Mouse (Mus musculus) hindbrain, embryonic 15.5 days (tissue): ENCODE results near the gene Col6a1. TPM values are rescaled to one million over a fixed set of nuclear protein-coding genes. Genes with fewer than 3 reads are reported as not detected.

ENCODE experiments used
- ATAC-seq: fragments of 200-750 bp; cut with Nextera tagmentation; 2 replicates; pipeline ENCODE4 v1.8.0; 2017; ENCODE audit warnings: low read depth, moderate number of reproducible peaks, moderate TSS enrichment; ENCODE audit not compliant: low FRiP score
- H3K27ac ChIP-seq: fragments of 300-500 bp; sonication (generic); replicated peaks from 2 replicates; pipeline ENCODE4 v1.5.1; 2015; ENCODE audit warnings: mild to moderate bottlenecking, inconsistent platforms
- H3K27me3 ChIP-seq: fragments of 300-500 bp; sonication (generic); 2 replicates; pipeline ENCODE4 v1.6.1; 2015; ENCODE audit warnings: control low read depth, inconsistent platforms
- H3K36me3 ChIP-seq: fragments of 300-500 bp; sonication (generic); 2 replicates; pipeline ENCODE4 v1.6.1; 2015; ENCODE audit warnings: control low read depth, inconsistent platforms
- H3K4me1 ChIP-seq: fragments of 300-500 bp; sonication (generic); replicated peaks from 2 replicates; pipeline ENCODE4 v1.6.1; 2015; ENCODE audit warnings: control low read depth, inconsistent platforms
- H3K4me2 ChIP-seq: fragments of 300-500 bp; sonication (generic); 2 replicates; pipeline ENCODE4 v1.6.1; 2015; ENCODE audit warnings: moderate library complexity, mild to moderate bottlenecking, inconsistent platforms
- H3K4me3 ChIP-seq: fragments of 300-500 bp; sonication (generic); 2 replicates; pipeline ENCODE4 v1.5.1; 2015; ENCODE audit warnings: mild to moderate bottlenecking, inconsistent platforms
- H3K9ac ChIP-seq: fragments of 300-500 bp; sonication (generic); 2 replicates; pipeline ENCODE4 v1.6.1; 2015; ENCODE audit warnings: inconsistent platforms
- H3K9me3 ChIP-seq: fragments of 300-500 bp; sonication (generic); 2 replicates; pipeline ENCODE4 v1.6.1; 2016; ENCODE audit warnings: control low read depth, inconsistent platforms
- WGBS: fragments of 180-500 bp; shearing (Covaris S2); methylation state at CpG from one replicate; pipeline ENCODE4 v1.1.7; 2015; 5-methylcytosine and 5-hydroxymethylcytosine counted together
- polyA plus RNA-seq: library from polyadenylated mRNA; unstranded; fragments of >200 nt; fragmentation: Nextera tagmentation; extraction: Ambion mirVana; gene quantifications from 2 replicates; pipeline ENCODE4 v1.2.1, GENCODE M21; 2015

The Col6a1 gene
- polyA plus RNA-seq, 1 experiment from 2014 or later: 23.5 TPM

GRCm38 (mm10) chr10:76668947-76669284, 57.1 kb downstream of the Col6a1 start:
- H3K9ac ChIP-seq: no peak overlapping the region
- H3K9me3 ChIP-seq: no peaks in the 10 kb centered on the region
- no peaks in the 10 kb centered on the region for H3K4me1 ChIP-seq
- no peaks in the 10 kb centered on the region for H3K36me3 ChIP-seq
- ATAC-seq: no peak
- 70% methylated on average over 7 of the region's 7 CpGs for WGBS
- no peak overlapping the region for H3K27ac ChIP-seq
- no peak overlapping the region for H3K4me2 ChIP-seq
- H3K27me3 ChIP-seq: no peaks in the 10 kb centered on the region
- H3K4me3 ChIP-seq: no peak overlapping the region

DNA sequence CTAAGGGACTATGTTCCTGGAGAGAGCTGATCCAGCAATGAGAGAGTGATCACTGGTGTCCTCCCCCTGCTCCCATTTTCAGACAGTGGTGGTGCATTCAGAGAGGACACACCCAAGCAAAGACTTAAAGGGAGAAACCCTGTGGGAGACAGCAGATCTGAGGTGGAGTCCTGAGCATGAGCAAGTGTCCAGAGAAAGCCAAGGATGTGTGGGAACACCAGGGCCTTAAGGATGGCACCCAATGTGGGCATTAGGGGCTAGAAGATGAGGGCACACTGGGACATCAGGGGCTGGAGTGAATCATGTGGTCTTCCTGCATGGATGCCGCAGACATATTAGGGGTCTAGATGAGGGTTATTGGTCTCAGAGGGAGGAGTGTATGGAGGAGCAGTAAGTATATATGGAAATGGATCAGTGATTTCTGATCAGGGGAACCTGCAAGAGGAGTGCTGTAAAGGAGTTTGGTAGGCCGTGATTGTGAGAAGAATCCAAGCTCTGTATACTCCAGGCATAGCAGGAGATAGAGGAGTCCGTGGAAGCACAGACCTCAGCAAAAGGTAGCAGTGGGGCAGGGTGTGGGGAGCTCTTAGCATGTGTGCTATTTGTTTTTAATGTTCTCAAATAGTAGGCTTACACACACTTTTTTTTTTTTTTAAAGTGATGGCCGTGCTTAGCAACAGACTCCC, 57.6 kb downstream of the Col6a1 start:
- Histone ChIP-seq H3K9ac (no peak overlapping the region), H3K4me2 (no peak overlapping the region), H3K4me3 (no peak overlapping the region), H3K27me3 (no peaks in the 10 kb centered on the region), H3K9me3 (no peaks in the 10 kb centered on the region), H3K4me1 (no peaks in the 10 kb centered on the region), H3K27ac (no peak overlapping the region), H3K36me3 (no peaks in the 10 kb centered on the region)
- ATAC-seq: no peak
- WGBS: 94% methylated on average over 4 of the region's 4 CpGs

DNA sequence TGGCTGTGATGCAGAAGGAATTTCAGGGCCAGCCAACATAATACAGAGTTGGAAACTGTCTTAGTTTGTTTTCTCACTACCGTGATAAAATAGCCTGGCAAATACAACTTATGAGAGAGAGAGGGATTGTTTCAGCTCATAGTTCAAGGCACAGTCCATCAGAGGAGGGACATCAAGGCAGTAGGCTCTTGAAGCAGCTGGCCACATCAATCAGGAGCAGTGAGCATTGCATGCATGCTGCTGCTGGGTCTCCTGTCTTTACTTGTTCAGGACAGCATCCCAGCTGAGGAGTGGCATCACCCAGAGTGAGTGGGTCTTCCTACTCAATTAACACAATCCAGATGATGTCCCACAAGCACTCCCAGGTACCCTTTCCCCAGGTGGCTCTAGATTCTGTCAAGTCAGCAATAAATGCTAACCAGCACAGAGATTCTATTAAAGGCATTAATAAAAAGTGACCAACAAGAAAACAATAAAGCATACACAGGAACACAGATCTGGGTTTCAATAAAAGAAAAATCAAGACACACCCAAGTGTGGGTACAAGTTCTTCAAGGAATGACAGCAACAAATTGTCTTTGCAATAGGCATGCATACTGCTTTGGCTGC, 58.7 kb downstream of the Col6a1 start:
- Histone ChIP-seq H3K4me3 (no peak overlapping the region), H3K4me1 (no peaks in the 10 kb centered on the region), H3K27me3 (no peaks in the 10 kb centered on the region), H3K4me2 (no peak overlapping the region), H3K36me3 (no peaks in the 10 kb centered on the region), H3K27ac (no peak overlapping the region), H3K9me3 (no peaks in the 10 kb centered on the region), H3K9ac (no peak overlapping the region)
- ATAC-seq: no peak
- 84% methylated on average over 1 of the region's 1 CpGs for WGBS

DNA sequence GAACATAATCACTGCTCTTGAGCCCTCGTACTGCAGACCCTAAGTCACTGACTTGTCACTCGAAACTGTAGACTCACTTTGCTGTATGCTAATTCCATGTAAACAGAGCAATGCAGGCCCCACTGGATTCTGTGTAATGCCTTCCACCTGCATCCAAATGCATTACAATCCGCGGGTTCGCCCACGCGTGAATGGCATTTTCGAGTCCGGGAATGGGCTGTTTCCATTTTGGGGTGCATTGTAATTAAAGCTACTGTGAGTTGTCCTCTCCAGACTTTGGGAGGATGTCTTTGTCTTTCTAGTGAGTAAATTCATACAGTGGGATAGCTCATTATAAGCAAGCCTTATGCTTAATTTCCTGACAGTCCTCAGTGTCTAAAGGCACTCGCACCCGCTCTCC, 60.4 kb downstream of the Col6a1 start:
- H3K4me1 ChIP-seq: no peaks in the 10 kb centered on the region

GRCm38 (mm10) chr10:76664156-76665115, 61.5 kb downstream of the Col6a1 start:
- H3K27ac ChIP-seq: no peak overlapping the region
- H3K4me3 ChIP-seq: no peak overlapping the region
- H3K27me3 ChIP-seq: no peaks in the 10 kb centered on the region
- H3K9ac ChIP-seq: no peak overlapping the region
- ATAC-seq: no peak
- no peaks in the 10 kb centered on the region for H3K9me3 ChIP-seq
- WGBS: 86% methylated on average over 20 of the region's 20 CpGs
- H3K4me2 ChIP-seq: no peak overlapping the region
- H3K4me1 ChIP-seq: no peaks in the 10 kb centered on the region
- H3K36me3 ChIP-seq: no peaks in the 10 kb centered on the region

More for the DNA sequence above, 60.4 kb downstream of the Col6a1 start:
- Histone ChIP-seq H3K36me3 (no peaks in the 10 kb centered on the region), H3K4me2 (no peak overlapping the region), H3K9ac (no peak overlapping the region), H3K4me3 (no peak overlapping the region), H3K27ac (no peak overlapping the region), H3K9me3 (no peaks in the 10 kb centered on the region), H3K27me3 (no peaks in the 10 kb centered on the region)
- no peak for ATAC-seq
- WGBS: 90% methylated on average over 11 of the region's 11 CpGs

Other genes starting within 250 kb of the Col6a1 start
- gene Lss, start 194.6 kb downstream of the Col6a1 start, polyA plus RNA-seq: 37.0 and 39.8 TPM in 2 replicates
- gene Spatc1l, start 163.9 kb downstream of the Col6a1 start, polyA plus RNA-seq: 0.14 TPM in 1 of 2 replicates, not detected in the other
- not detected in 2 replicates for gene Ftcd, start 150.5 kb downstream of the Col6a1 start, polyA plus RNA-seq
- gene Col6a2, start 102.5 kb downstream of the Col6a1 start, polyA plus RNA-seq: 21.6 and 26.9 TPM in 2 replicates
- 88.6 and 88.7 TPM in 2 replicates for gene Pcbp3, start 235.7 kb upstream of the Col6a1 start, polyA plus RNA-seq